Mouse (Mus musculus): Measurements from ENCODE around the gene Itprid2. TPM values are rescaled to one million over a fixed set of nuclear protein-coding genes. Genes with fewer than 3 reads are reported as not detected.

The Itprid2 gene
- polyA plus RNA-seq, 2 experiments = 1.7 to 3.6 TPM

- Histone ChIP-seq H3K4me1 (replicated peaks; ENCODE audit: control insufficient read depth in 2 of 2, insufficient read depth in 2 of 2, low read length in 1 of 2) (no peaks in the 10 kb centered on the region), H3K27ac (no peak overlapping the region), H3K27me3 (ENCODE audit: control insufficient read depth, insufficient read depth, low read length) (no peaks in the 10 kb centered on the region), H3K36me3 (replicated peaks; ENCODE audit: control insufficient read depth, insufficient read depth, low read depth) (no peaks in the 10 kb centered on the region), H3K4me3 (ENCODE audit: insufficient read depth in 1 of 2, low read depth in 2 of 2, low read length in 2 of 2) (no peak overlapping the region), H3K4me2 (ENCODE audit: low read depth) (no peak overlapping the region), H3K9me3 (ENCODE audit: control insufficient read depth, low read length) (no peaks in the 10 kb centered on the region), H3K9ac (replicated peaks) (no peak overlapping the region)
- no peak; the same call in 1 of the 2 replicates for ATAC-seq (ENCODE audit: insufficient read depth)
- no peak for TF ChIP-seq EP300 (IDR thresholded peaks at IDR 0.05; ENCODE audit: low read depth)
- no peak for TF ChIP-seq CTCF (IDR thresholded peaks at IDR 0.05; ENCODE audit: low read depth)
- WGBS (ENCODE audit: insufficient replicate concordance) = 78% methylated on average over 2 of the region's 2 CpGs
- DNase-seq (ENCODE audit: low read depth in 3 of 3, low spot score in 3 of 3) = no peak
Measured at GRCm38 (mm10) chr2:79653809-79654164, 18.6 kb downstream of the Itprid2 start.

- no peak overlapping the region for H3K4me3 ChIP-seq (ENCODE audit: insufficient read depth in 1 of 2, low read depth in 2 of 2, low read length in 2 of 2)
- no peaks in the 10 kb centered on the region for H3K27me3 ChIP-seq (ENCODE audit: control insufficient read depth, insufficient read depth, low read length)
- H3K4me1 ChIP-seq (replicated peaks; ENCODE audit: control insufficient read depth in 2 of 2, insufficient read depth in 2 of 2, low read length in 1 of 2) = no peaks in the 10 kb centered on the region
- H3K27ac ChIP-seq = no peak overlapping the region
- 80% methylated on average over 8 of the region's 8 CpGs for WGBS (ENCODE audit: insufficient replicate concordance)
- DNase-seq (ENCODE audit: low read depth in 3 of 3, low spot score in 3 of 3) (no peak), ATAC-seq (ENCODE audit: insufficient read depth) (no peak)
- no peaks in the 10 kb centered on the region for H3K9me3 ChIP-seq (ENCODE audit: control insufficient read depth, low read length)
- TF ChIP-seq EP300 (IDR thresholded peaks at IDR 0.05; ENCODE audit: low read depth) = no peak
- no peak for TF ChIP-seq CTCF (IDR thresholded peaks at IDR 0.05; ENCODE audit: low read depth)
- H3K9ac ChIP-seq (replicated peaks) = no peak overlapping the region
- no peaks in the 10 kb centered on the region for H3K36me3 ChIP-seq (replicated peaks; ENCODE audit: control insufficient read depth, insufficient read depth, low read depth)
- H3K4me2 ChIP-seq (ENCODE audit: low read depth) = no peak overlapping the region
Measured at GRCm38 (mm10) chr2:79657062-79657461, 21.9 kb downstream of the Itprid2 start.

- no peaks in the 10 kb centered on the region for H3K4me1 ChIP-seq (replicated peaks; ENCODE audit: control insufficient read depth in 2 of 2, insufficient read depth in 2 of 2, low read length in 1 of 2)
- no peaks in the 10 kb centered on the region for H3K27me3 ChIP-seq (ENCODE audit: control insufficient read depth, insufficient read depth, low read length)
- TF ChIP-seq CTCF (IDR thresholded peaks at IDR 0.05; ENCODE audit: low read depth) (no peak), EP300 (IDR thresholded peaks at IDR 0.05; ENCODE audit: low read depth) (no peak)
- H3K9me3 ChIP-seq (ENCODE audit: control insufficient read depth, low read length) = no peaks in the 10 kb centered on the region
- no peak overlapping the region for H3K9ac ChIP-seq (replicated peaks)
- no peak overlapping the region for H3K4me2 ChIP-seq (ENCODE audit: low read depth)
- H3K27ac ChIP-seq = no peak overlapping the region
- WGBS (ENCODE audit: insufficient replicate concordance) = 82% methylated on average over 12 of the region's 12 CpGs
- DNase-seq (ENCODE audit: low read depth in 3 of 3, low spot score in 3 of 3) (no peak), ATAC-seq (ENCODE audit: insufficient read depth) (no peak)
- no peak overlapping the region for H3K4me3 ChIP-seq (ENCODE audit: insufficient read depth in 1 of 2, low read depth in 2 of 2, low read length in 2 of 2)
- no peaks in the 10 kb centered on the region for H3K36me3 ChIP-seq (replicated peaks; ENCODE audit: control insufficient read depth, insufficient read depth, low read depth)
Measured at GRCm38 (mm10) chr2:79660417-79661185, 25.4 kb downstream of the Itprid2 start.

- H3K9me3 ChIP-seq (ENCODE audit: control insufficient read depth, low read length) = no peaks in the 10 kb centered on the region
- WGBS (ENCODE audit: insufficient replicate concordance) = 71% methylated on average over 7 of the region's 7 CpGs
- ATAC-seq (ENCODE audit: insufficient read depth) (no peak), DNase-seq (ENCODE audit: low read depth in 3 of 3, low spot score in 3 of 3) (no peak)
- H3K27ac ChIP-seq = no peak overlapping the region
- no peak overlapping the region for H3K4me3 ChIP-seq (ENCODE audit: insufficient read depth in 1 of 2, low read depth in 2 of 2, low read length in 2 of 2)
- H3K36me3 ChIP-seq (replicated peaks; ENCODE audit: control insufficient read depth, insufficient read depth, low read depth) = no peaks in the 10 kb centered on the region
- H3K4me2 ChIP-seq (ENCODE audit: low read depth) = no peak overlapping the region
- no peak overlapping the region for H3K9ac ChIP-seq (replicated peaks)
- H3K4me1 ChIP-seq (replicated peaks; ENCODE audit: control insufficient read depth in 2 of 2, insufficient read depth in 2 of 2, low read length in 1 of 2) = no peaks in the 10 kb centered on the region
- no peaks in the 10 kb centered on the region for H3K27me3 ChIP-seq (ENCODE audit: control insufficient read depth, insufficient read depth, low read length)
- TF ChIP-seq EP300 (IDR thresholded peaks at IDR 0.05; ENCODE audit: low read depth) (no peak), CTCF (IDR thresholded peaks at IDR 0.05; ENCODE audit: low read depth) (no peak)
Measured at GRCm38 (mm10) chr2:79661486-79662104, 26.4 kb downstream of the Itprid2 start.

GRCm38 (mm10) chr2:79664532-79665286 is 29.6 kb downstream of the Itprid2 start:
- 61% methylated on average over 3 of the region's 3 CpGs for WGBS (ENCODE audit: insufficient replicate concordance)
- Histone ChIP-seq H3K9ac (replicated peaks) (no peak overlapping the region), H3K4me3 (ENCODE audit: insufficient read depth in 1 of 2, low read depth in 2 of 2, low read length in 2 of 2) (no peak overlapping the region), H3K4me1 (replicated peaks; ENCODE audit: control insufficient read depth in 2 of 2, insufficient read depth in 2 of 2, low read length in 1 of 2) (no peaks in the 10 kb centered on the region), H3K36me3 (replicated peaks; ENCODE audit: control insufficient read depth, insufficient read depth, low read depth) (no peaks in the 10 kb centered on the region), H3K4me2 (ENCODE audit: low read depth) (no peak overlapping the region), H3K9me3 (ENCODE audit: control insufficient read depth, low read length) (no peaks in the 10 kb centered on the region), H3K27ac (no peak overlapping the region), H3K27me3 (ENCODE audit: control insufficient read depth, insufficient read depth, low read length) (no peaks in the 10 kb centered on the region)
- no peak for ATAC-seq (ENCODE audit: insufficient read depth)
- TF ChIP-seq EP300 (IDR thresholded peaks at IDR 0.05; ENCODE audit: low read depth) = no peak
- no peak for TF ChIP-seq CTCF (IDR thresholded peaks at IDR 0.05; ENCODE audit: low read depth)
- DNase-seq (ENCODE audit: low read depth in 3 of 3, low spot score in 3 of 3) = no peak

All from liver, embryonic 14.5 days (tissue).